Mouse (Mus musculus): ENCODE measurements around the gene Rufy1. TPM values are rescaled to one million over a fixed set of nuclear protein-coding genes. Genes with fewer than 3 reads are reported as not detected.

Rufy1 gene
- polyA plus RNA-seq, 1 experiment from 2014 or later = 29.0 TPM

DNA sequence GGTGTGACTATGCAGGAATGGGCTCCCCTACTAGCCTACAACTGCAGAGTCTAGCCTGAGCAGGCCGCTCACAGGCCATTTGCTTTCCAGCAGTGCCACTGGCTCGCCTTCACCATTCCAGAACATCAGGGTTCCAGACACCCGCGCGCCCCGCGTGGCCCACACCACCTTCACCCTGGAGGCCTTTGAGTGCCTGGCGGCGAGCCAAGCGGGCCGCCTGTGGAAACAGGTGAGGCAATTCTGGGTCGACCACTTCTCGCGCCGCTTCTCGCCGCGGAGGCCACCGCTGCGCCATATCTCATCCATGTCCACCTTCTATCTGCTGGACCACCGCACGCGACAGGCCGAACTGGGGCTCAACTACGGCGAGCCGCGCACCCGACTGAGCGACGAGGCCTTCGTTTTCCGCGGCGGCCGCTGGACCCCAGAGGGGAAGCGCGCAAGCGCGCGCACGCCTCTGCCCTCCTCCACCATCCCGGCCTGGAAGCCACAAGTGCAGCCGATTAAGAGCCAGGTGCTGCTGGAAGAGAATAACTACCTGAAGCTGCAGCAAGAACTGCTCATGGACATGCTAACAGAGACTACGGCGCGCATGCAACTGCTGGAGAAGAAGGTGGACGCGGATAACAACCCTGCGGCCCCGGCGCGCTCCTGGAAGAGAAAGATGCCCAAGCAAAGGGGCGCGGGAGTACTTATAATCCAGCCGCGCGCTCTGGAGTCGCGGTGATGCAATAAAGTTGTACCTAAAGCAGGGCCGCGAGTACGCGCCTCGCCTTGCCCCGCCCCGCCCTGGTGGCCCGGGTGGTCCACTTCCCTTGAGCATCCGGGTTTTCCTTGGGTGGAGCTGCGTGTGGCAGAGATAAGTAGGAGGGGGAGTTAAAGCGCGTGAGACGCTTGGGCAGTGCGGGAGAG is 71.7 kb downstream of the Rufy1 start:
- Histone ChIP-seq H3K27ac (peak overlapping the region; percentile 75), H3K36me3 (ENCODE audit: insufficient read depth, low read length) (no peaks in the 10 kb centered on the region), H3K9me3 (replicated peaks; ENCODE audit: low read length) (no peaks in the 10 kb centered on the region), H3K4me1 (replicated peaks; ENCODE audit: insufficient read depth, low read length) (no peaks in the 10 kb centered on the region), H3K9ac (ENCODE audit: low read depth, low read length) (peak overlapping the region; percentile 72), H3K27me3 (ENCODE audit: insufficient read depth, low read length) (no peaks in the 10 kb centered on the region), H3K4me2 (ENCODE audit: low read length) (peak overlapping the region; percentile 94), H3K4me3 (replicated peaks; ENCODE audit: low read depth, low read length) (peak overlapping the region; percentile 56)
- 0 out of 2 replicates have a peak, but pooled peaks have one; percentile 5 for TF ChIP-seq CTCF (IDR thresholded peaks at IDR 0.05; ENCODE audit: low read depth)
- WGBS = 2% methylated on average over 74 of the region's 74 CpGs
- peak; percentile 64 for ATAC-seq (replicated peaks; ENCODE audit: low FRiP score, low read depth)
- peak; percentile 77 for DNase-seq (ENCODE audit: low spot score)

DNA sequence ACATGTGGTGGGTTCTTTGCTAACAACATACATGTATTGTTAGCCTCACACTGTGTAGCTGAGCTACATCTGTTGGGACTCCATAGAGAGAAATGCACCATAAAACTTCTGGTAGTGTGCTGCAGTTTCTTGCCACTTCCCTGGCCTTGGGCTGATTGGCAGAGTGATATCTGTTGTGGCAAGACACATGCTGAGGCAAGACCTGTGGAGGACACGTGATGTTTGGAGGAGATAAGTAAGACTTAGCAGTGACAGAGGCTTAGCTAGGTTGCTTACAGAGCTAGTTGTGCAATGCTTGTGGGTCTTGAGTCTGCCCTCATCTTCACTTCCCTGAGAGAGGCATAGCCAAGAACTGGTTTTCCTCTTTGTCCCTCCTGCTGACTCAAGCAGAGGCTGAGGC is 75.5 kb downstream of the Rufy1 start:
- Histone ChIP-seq H3K9ac (ENCODE audit: low read depth, low read length) (no peak overlapping the region), H3K4me2 (ENCODE audit: low read length) (no peak overlapping the region), H3K4me1 (replicated peaks; ENCODE audit: insufficient read depth, low read length) (no peaks in the 10 kb centered on the region), H3K27me3 (ENCODE audit: insufficient read depth, low read length) (no peaks in the 10 kb centered on the region), H3K9me3 (replicated peaks; ENCODE audit: low read length) (no peaks in the 10 kb centered on the region), H3K27ac (peak overlapping the region; percentile 89), H3K4me3 (replicated peaks; ENCODE audit: low read depth, low read length) (no peak overlapping the region), H3K36me3 (ENCODE audit: insufficient read depth, low read length) (no peaks in the 10 kb centered on the region)
- ATAC-seq (replicated peaks; ENCODE audit: low FRiP score, low read depth) (no peak), DNase-seq (ENCODE audit: low spot score) (no peak)
- WGBS = 67% methylated on average over 1 of the region's 1 CpGs
- TF ChIP-seq CTCF (IDR thresholded peaks at IDR 0.05; ENCODE audit: low read depth) = no peak

DNA sequence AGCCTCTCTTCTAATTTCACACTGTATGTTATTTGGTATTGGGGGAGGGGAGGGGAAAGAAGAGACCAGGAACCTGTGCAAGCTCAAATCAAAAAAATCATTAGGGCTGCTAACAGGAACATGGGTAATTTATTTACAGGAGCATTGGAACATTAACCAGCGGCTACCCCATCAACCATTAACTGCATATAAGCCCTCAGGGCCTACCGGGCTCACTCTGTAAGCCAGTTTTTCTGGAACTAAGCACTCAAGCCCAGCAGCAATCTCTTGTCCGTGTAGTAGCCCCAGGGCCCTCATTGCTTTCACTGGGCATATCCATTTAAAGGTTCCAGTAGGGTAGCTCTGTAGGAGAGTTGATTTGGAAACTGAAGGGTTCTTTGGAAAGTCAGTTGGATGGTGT is 76.1 kb downstream of the Rufy1 start:
- ATAC-seq (replicated peaks; ENCODE audit: low FRiP score, low read depth) = peak; percentile 79
- 54% methylated on average over 3 of the region's 3 CpGs for WGBS

DNA sequence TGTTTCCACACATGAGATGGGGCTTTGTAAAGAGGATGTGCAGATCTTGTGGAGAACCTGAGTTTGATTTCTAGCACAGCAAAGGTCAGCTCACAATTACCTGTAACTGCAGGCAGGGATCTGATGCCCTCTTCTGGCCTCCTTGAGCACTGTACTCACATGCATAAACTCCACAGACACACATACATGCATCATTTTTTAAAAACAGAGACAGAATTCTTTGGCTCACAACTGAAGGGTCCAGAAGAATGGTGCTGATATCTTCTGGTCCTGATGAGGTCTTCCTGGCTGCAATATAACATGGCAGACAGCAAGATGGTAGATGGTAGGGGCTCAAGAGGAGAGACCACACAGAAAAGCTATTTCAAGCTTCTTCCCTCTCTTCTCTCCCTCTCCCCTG is 76.8 kb downstream of the Rufy1 start, which contains the start of gene Cby3:
Gene Cby3, plus strand, starts transcription at position 301 of the 400 bp plus-strand sequence.
- Histone ChIP-seq H3K4me3 (replicated peaks; ENCODE audit: low read depth, low read length) (no peak within 1 kb of the TSS), H3K9me3 (replicated peaks; ENCODE audit: low read length) (no peaks in the 10 kb centered on the region), H3K36me3 (ENCODE audit: insufficient read depth, low read length) (no peaks in the 10 kb centered on the region), H3K27me3 (ENCODE audit: insufficient read depth, low read length) (no peaks in the 10 kb centered on the region), H3K4me2 (ENCODE audit: low read length) (no peak within 1 kb of the TSS), H3K27ac (peak within 1 kb of the TSS; percentile 89), H3K4me1 (replicated peaks; ENCODE audit: insufficient read depth, low read length) (no peaks in the 10 kb centered on the region), H3K9ac (ENCODE audit: low read depth, low read length) (no peak within 1 kb of the TSS)
- DNase-seq (ENCODE audit: low spot score) (no peak), ATAC-seq (replicated peaks; ENCODE audit: low FRiP score, low read depth) (no peak)
- TF ChIP-seq CTCF (IDR thresholded peaks at IDR 0.05; ENCODE audit: low read depth) = peak; percentile 40

More for the DNA sequence above, 76.1 kb downstream of the Rufy1 start:
- Histone ChIP-seq H3K36me3 (ENCODE audit: insufficient read depth, low read length) (no peaks in the 10 kb centered on the region), H3K9me3 (replicated peaks; ENCODE audit: low read length) (no peaks in the 10 kb centered on the region), H3K27me3 (ENCODE audit: insufficient read depth, low read length) (no peaks in the 10 kb centered on the region), H3K27ac (peak overlapping the region; percentile 89), H3K4me3 (replicated peaks; ENCODE audit: low read depth, low read length) (no peak overlapping the region), H3K4me1 (replicated peaks; ENCODE audit: insufficient read depth, low read length) (no peaks in the 10 kb centered on the region), H3K4me2 (ENCODE audit: low read length) (no peak overlapping the region), H3K9ac (ENCODE audit: low read depth, low read length) (no peak overlapping the region)
- TF ChIP-seq CTCF (IDR thresholded peaks at IDR 0.05; ENCODE audit: low read depth) = no peak
- DNase-seq (ENCODE audit: low spot score) = peak; percentile 69

DNA sequence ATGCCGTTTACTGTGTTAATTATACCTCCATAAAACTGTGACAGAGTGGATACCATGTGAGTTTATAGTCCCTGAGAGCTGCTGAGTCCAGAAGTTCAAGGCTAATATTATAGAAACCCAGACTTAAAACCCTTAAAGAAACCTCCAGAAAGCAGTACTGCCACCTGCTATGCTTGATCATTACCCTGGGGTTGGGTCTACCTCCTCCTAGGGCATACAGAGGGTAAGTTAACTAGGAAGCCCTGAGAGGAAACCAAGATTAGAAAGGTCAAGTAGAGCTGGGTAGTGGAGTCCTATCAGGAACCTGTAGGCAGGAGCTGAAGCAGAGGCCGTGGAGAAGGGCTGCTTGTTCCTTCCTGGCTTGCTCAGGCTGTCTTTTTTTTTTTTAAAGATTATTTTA is 78.7 kb downstream of the Rufy1 start:
- H3K9me3 ChIP-seq (replicated peaks; ENCODE audit: low read length) = no peaks in the 10 kb centered on the region
- 64% methylated on average over 2 of the region's 2 CpGs for WGBS
- DNase-seq (ENCODE audit: low spot score) = no peak

DNA sequence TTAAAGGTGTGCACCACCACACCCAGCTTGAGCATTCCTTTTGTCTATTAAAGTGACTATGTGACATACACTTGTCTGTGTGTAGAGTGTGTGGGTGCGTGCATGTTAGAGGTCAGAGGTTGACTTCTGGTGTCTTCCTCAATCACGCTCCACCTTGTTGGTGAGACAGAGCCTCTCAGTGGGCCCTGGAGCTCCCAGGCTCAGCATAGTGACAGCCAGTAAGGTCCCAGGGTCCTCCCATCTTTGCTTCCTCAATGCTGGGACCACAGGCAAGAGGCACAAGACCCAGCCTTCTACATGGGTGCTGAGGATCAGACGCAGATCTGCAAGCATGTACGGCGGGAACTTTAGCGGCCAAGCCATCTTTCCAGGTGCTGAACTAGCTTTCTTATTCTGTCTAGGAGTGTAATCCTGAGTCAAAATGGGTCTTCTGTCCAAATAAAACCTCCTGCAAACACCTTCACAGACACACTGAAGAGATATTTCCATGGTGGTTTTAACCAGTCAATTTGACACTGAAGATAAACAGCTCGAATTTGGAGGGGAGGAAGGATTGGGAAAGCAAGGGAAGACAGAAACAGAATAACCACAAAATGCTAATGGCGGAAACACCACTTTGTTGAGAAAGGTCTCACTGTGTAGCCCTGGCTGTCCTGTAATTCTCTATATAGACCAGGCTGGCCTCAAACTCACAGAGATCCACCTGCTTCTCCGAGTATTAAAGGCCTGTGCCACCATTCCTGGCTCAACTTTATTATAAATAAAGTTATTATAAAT is 84.5 kb downstream of the Rufy1 start:
- no peaks in the 10 kb centered on the region for H3K9me3 ChIP-seq (replicated peaks; ENCODE audit: low read length)
- DNase-seq (ENCODE audit: low spot score) = no peak
- no peaks in the 10 kb centered on the region for H3K27me3 ChIP-seq (ENCODE audit: insufficient read depth, low read length)
- no peaks in the 10 kb centered on the region for H3K36me3 ChIP-seq (ENCODE audit: insufficient read depth, low read length)
- no peak overlapping the region for H3K27ac ChIP-seq
- no peaks in the 10 kb centered on the region for H3K4me1 ChIP-seq (replicated peaks; ENCODE audit: insufficient read depth, low read length)
- TF ChIP-seq CTCF (IDR thresholded peaks at IDR 0.05; ENCODE audit: low read depth) = no peak
- H3K4me3 ChIP-seq (replicated peaks; ENCODE audit: low read depth, low read length) = no peak overlapping the region
- H3K9ac ChIP-seq (ENCODE audit: low read depth, low read length) = no peak overlapping the region
- 91% methylated on average over 9 of the region's 9 CpGs for WGBS
- no peak overlapping the region for H3K4me2 ChIP-seq (ENCODE audit: low read length)
- ATAC-seq (replicated peaks; ENCODE audit: low FRiP score, low read depth) = no peak

More for the DNA sequence above, 78.7 kb downstream of the Rufy1 start:
- Histone ChIP-seq H3K4me3 (replicated peaks; ENCODE audit: low read depth, low read length) (no peak overlapping the region), H3K27me3 (ENCODE audit: insufficient read depth, low read length) (no peaks in the 10 kb centered on the region), H3K36me3 (ENCODE audit: insufficient read depth, low read length) (no peaks in the 10 kb centered on the region), H3K27ac (no peak overlapping the region), H3K9ac (ENCODE audit: low read depth, low read length) (no peak overlapping the region), H3K4me1 (replicated peaks; ENCODE audit: insufficient read depth, low read length) (no peaks in the 10 kb centered on the region), H3K4me2 (ENCODE audit: low read length) (no peak overlapping the region)
- ATAC-seq (replicated peaks; ENCODE audit: low FRiP score, low read depth) = no peak
- no peak for TF ChIP-seq CTCF (IDR thresholded peaks at IDR 0.05; ENCODE audit: low read depth)
